Mouse (Mus musculus): ENCODE measurements around the gene Btn1a1. TPM values are rescaled to one million over a fixed set of nuclear protein-coding genes. Genes with fewer than 3 reads are reported as not detected.

Btn1a1 gene
- total RNA-seq, 1 experiment = 0.62 TPM

- no peak for TF ChIP-seq ZC3H11A (IDR thresholded peaks at IDR 0.05; ENCODE audit: borderline replicate concordance, low read depth, low read length)
- TF ChIP-seq CHD2 (IDR thresholded peaks at IDR 0.05; ENCODE audit: low read depth, low read length) = no peak
- TF ChIP-seq ZNF384 (IDR thresholded peaks at IDR 0.05; ENCODE audit: low read depth, low read length) = no peak
- no peak for TF ChIP-seq HCFC1 (IDR thresholded peaks at IDR 0.05; ENCODE audit: borderline replicate concordance, insufficient read depth, low read length)
- no peak for TF ChIP-seq MAFK (IDR thresholded peaks at IDR 0.05; ENCODE audit: insufficient read depth, low read depth, low read length)
- DNase-seq (ENCODE audit: low read depth, low spot score) = no peak
- no peak overlapping the region for H3K9ac ChIP-seq (ENCODE audit: insufficient read depth, low read depth, low read length, poor library complexity, severe bottlenecking)
- H3K4me3 ChIP-seq (ENCODE audit: insufficient read depth in 1 of 2, low read depth in 1 of 2, low read length in 2 of 2, poor library complexity in 1 of 2, severe bottlenecking in 1 of 2) = no peak overlapping the region
- H3K36me3 ChIP-seq (ENCODE audit: control insufficient read depth, insufficient read depth, low read length, poor library complexity, severe bottlenecking) = no peaks in the 10 kb centered on the region
- H3K27ac ChIP-seq (ENCODE audit: insufficient read depth, low read depth, low read length, poor library complexity, severe bottlenecking) = no peak overlapping the region
- in situ Hi-C loops (cut with MboI; ENCODE audit: low sequenced_read_pairs in 2 of 2, unreplicated experiment in 2 of 2) = loop anchor here (5.0 to 25.0 kb wide), 2 partner anchors 89 to 1516 kb away; no protein-coding TSS in a partner anchor
- 0 out of 4 replicates have a peak, but pooled peaks cover 0 to 2% of the 10 kb centered on the region in 2 experiments for H3K4me1 ChIP-seq (ENCODE audit: control insufficient read depth in 2 of 2, insufficient read depth in 2 of 2, low read length in 2 of 2, poor library complexity in 1 of 2)
- H3K9me3 ChIP-seq (ENCODE audit: control insufficient read depth, insufficient read depth, low read depth, low read length) = no peaks in the 10 kb centered on the region
Observed at GRCm38 (mm10) chr13:23428166-23428993, 37.3 kb downstream of the Btn1a1 start.

GRCm38 (mm10) chr13:23427401-23427910, 38.2 kb downstream of the Btn1a1 start:
- peaks cover 2% of the 10 kb centered on the region; the same call in 1 of the 2 replicates for H3K36me3 ChIP-seq (ENCODE audit: control insufficient read depth, insufficient read depth, low read length, poor library complexity, severe bottlenecking)
- DNase-seq (ENCODE audit: low read depth, low spot score) = no peak
- no peak overlapping the region for H3K9ac ChIP-seq (ENCODE audit: insufficient read depth, low read depth, low read length, poor library complexity, severe bottlenecking)
- no peak overlapping the region for H3K4me3 ChIP-seq (ENCODE audit: insufficient read depth in 1 of 2, low read depth in 1 of 2, low read length in 2 of 2, poor library complexity in 1 of 2, severe bottlenecking in 1 of 2)
- no peak overlapping the region for H3K27ac ChIP-seq (ENCODE audit: insufficient read depth, low read depth, low read length, poor library complexity, severe bottlenecking)
- no peak for TF ChIP-seq HCFC1 (IDR thresholded peaks at IDR 0.05; ENCODE audit: borderline replicate concordance, insufficient read depth, low read length)
- no peak for TF ChIP-seq CHD2 (IDR thresholded peaks at IDR 0.05; ENCODE audit: low read depth, low read length)
- peaks cover 0 to 6% of the 10 kb centered on the region in 2 experiments; a peak in 1 of 4 replicates for H3K4me1 ChIP-seq (ENCODE audit: control insufficient read depth in 2 of 2, insufficient read depth in 2 of 2, low read length in 2 of 2, poor library complexity in 1 of 2)
- no peaks in the 10 kb centered on the region for H3K9me3 ChIP-seq (ENCODE audit: control insufficient read depth, insufficient read depth, low read depth, low read length)
- in situ Hi-C loops (cut with MboI; ENCODE audit: low sequenced_read_pairs in 2 of 2, unreplicated experiment in 2 of 2) = loop anchor here (5.0 to 25.0 kb wide), 2 partner anchors 90 to 1515 kb away; no protein-coding TSS in a partner anchor

- Histone ChIP-seq H3K4me3 (ENCODE audit: insufficient read depth in 1 of 2, low read depth in 1 of 2, low read length in 2 of 2, poor library complexity in 1 of 2, severe bottlenecking in 1 of 2) (no peak overlapping the region), H3K9me3 (ENCODE audit: control insufficient read depth, insufficient read depth, low read depth, low read length) (no peaks in the 10 kb centered on the region), H3K27ac (ENCODE audit: insufficient read depth, low read depth, low read length, poor library complexity, severe bottlenecking) (no peak overlapping the region), H3K9ac (ENCODE audit: insufficient read depth, low read depth, low read length, poor library complexity, severe bottlenecking) (no peak overlapping the region), H3K36me3 (ENCODE audit: control insufficient read depth, insufficient read depth, low read length, poor library complexity, severe bottlenecking) (peaks cover 7% of the 10 kb centered on the region), H3K4me1 (ENCODE audit: control insufficient read depth in 2 of 2, insufficient read depth in 2 of 2, low read length in 2 of 2, poor library complexity in 1 of 2) (peaks cover 0 to 11% of the 10 kb centered on the region in 2 experiments; a peak in 1 of 4 replicates)
- TF ChIP-seq ZNF384 (IDR thresholded peaks at IDR 0.05; ENCODE audit: low read depth, low read length) (no peak), CHD2 (IDR thresholded peaks at IDR 0.05; ENCODE audit: low read depth, low read length) (no peak), HCFC1 (IDR thresholded peaks at IDR 0.05; ENCODE audit: borderline replicate concordance, insufficient read depth, low read length) (no peak), ZC3H11A (IDR thresholded peaks at IDR 0.05; ENCODE audit: borderline replicate concordance, low read depth, low read length) (no peak), MAFK (IDR thresholded peaks at IDR 0.05; ENCODE audit: insufficient read depth, low read depth, low read length) (no peak)
- in situ Hi-C loops (cut with MboI; ENCODE audit: low sequenced_read_pairs in 2 of 2, unreplicated experiment in 2 of 2) = loop anchor here (5.0 to 25.0 kb wide), 2 partner anchors 90 to 1515 kb away; no protein-coding TSS in a partner anchor
- DNase-seq (ENCODE audit: low read depth, low spot score) = no peak
Observed at GRCm38 (mm10) chr13:23426922-23427321, 38.8 kb downstream of the Btn1a1 start.

DNA sequence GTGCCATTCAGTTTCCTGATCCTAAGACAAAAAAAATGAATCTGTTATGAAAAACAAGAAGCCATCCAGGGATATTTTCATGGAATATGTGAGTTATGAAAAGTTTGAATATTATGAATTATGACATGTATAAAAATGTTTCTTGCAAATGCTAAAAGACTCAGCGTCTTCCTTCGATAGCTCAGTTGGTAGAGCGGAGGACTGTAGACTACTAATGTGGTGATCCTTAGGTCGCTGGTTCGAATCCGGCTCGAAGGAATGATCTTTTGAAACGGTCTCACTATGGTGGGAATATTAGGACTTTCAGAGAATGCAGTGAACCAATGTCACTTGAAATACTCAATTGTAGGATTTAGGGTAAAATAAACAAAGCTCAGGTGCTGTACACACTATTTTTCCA, 39.4 kb downstream of the Btn1a1 start:
- H3K4me1 ChIP-seq (ENCODE audit: control insufficient read depth in 2 of 2, insufficient read depth in 2 of 2, low read length in 2 of 2, poor library complexity in 1 of 2) = peaks cover 0 to 11% of the 10 kb centered on the region in 2 experiments; a peak in 1 of 4 replicates
- TF ChIP-seq MAFK (IDR thresholded peaks at IDR 0.05; ENCODE audit: insufficient read depth, low read depth, low read length) (peak; percentile 59; the same call in 1 of the 2 replicates), HCFC1 (IDR thresholded peaks at IDR 0.05; ENCODE audit: borderline replicate concordance, insufficient read depth, low read length) (no peak)
- peak overlapping the region in 1 of 2 experiments; percentile 15; a peak in 1 of 4 replicates for H3K4me3 ChIP-seq (ENCODE audit: insufficient read depth in 1 of 2, low read depth in 1 of 2, low read length in 2 of 2, poor library complexity in 1 of 2, severe bottlenecking in 1 of 2)
- H3K27ac ChIP-seq (ENCODE audit: insufficient read depth, low read depth, low read length, poor library complexity, severe bottlenecking) = no peak overlapping the region
- H3K36me3 ChIP-seq (ENCODE audit: control insufficient read depth, insufficient read depth, low read length, poor library complexity, severe bottlenecking) = peaks cover 12% of the 10 kb centered on the region
- no peak for DNase-seq (ENCODE audit: low read depth, low spot score)
- H3K9ac ChIP-seq (ENCODE audit: insufficient read depth, low read depth, low read length, poor library complexity, severe bottlenecking) = no peak overlapping the region
- H3K9me3 ChIP-seq (ENCODE audit: control insufficient read depth, insufficient read depth, low read depth, low read length) = no peaks in the 10 kb centered on the region
- in situ Hi-C loops (cut with MboI; ENCODE audit: low sequenced_read_pairs in 2 of 2, unreplicated experiment in 2 of 2) = loop anchor here (5.0 to 25.0 kb wide), 2 partner anchors 91 to 1514 kb away; no protein-coding TSS in a partner anchor
